Mouse (Mus musculus) C2C12 (cell line): ENCODE results near the gene Ifitm1. TPM values are rescaled to one million over a fixed set of nuclear protein-coding genes. Genes with fewer than 3 reads are reported as not detected.
"Not testable (repeated sequence)": the region's sequence is repeated elsewhere in the genome, so short reads cannot be mapped to it uniquely, and the experiment has no call there.

Experiments
- H3K27me3 ChIP-seq: one replicate; pipeline ENCODE4 v1.6.1; 2011; ENCODE audit not compliant: control insufficient read depth, insufficient read depth, insufficient read length
- H3K36me3 ChIP-seq: one replicate; pipeline ENCODE4 v1.6.1; 2011; ENCODE audit not compliant: control insufficient read depth, insufficient read depth
- H3K4me3 ChIP-seq: one replicate; pipeline ENCODE4 v1.5.1; 2011; ENCODE audit warnings: mild to moderate bottlenecking, control low read depth; ENCODE audit not compliant: poor library complexity, insufficient read depth, severe bottlenecking
- H3K79me2 ChIP-seq: one replicate; pipeline ENCODE4 v1.6.1; 2011; ENCODE audit not compliant: control insufficient read depth, insufficient read depth
- H3K79me3 ChIP-seq: one replicate; pipeline ENCODE4 v1.6.1; 2011; ENCODE audit warnings: low read depth, control low read depth
- H3ac ChIP-seq: one replicate; pipeline ENCODE3; 2011; ENCODE audit warnings: low read depth; ENCODE audit not compliant: control insufficient read depth, insufficient read length
- CEBPB ChIP-seq: IDR thresholded peaks from one replicate; pipeline ENCODE4 v1.6.1; 2011; ENCODE audit warnings: low read depth, mild to moderate bottlenecking, control low read depth, moderate library complexity
- CTCF ChIP-seq: IDR thresholded peaks from one replicate; pipeline ENCODE4 v1.5.1; 2011; ENCODE audit not compliant: control insufficient read depth, insufficient read depth, insufficient read length
- FOSL1 ChIP-seq: IDR thresholded peaks from one replicate; pipeline ENCODE4 v1.8.0; 2011; ENCODE audit warnings: mild to moderate bottlenecking, low read length; ENCODE audit not compliant: poor library complexity, insufficient read depth, severe bottlenecking
- MAX ChIP-seq: IDR thresholded peaks from one replicate; pipeline ENCODE4 v1.6.1; 2011; ENCODE audit warnings: mild to moderate bottlenecking, control low read depth
- MYOD1 ChIP-seq: IDR thresholded peaks from one replicate; pipeline ENCODE4 v1.6.1; 2011; ENCODE audit warnings: low read depth; ENCODE audit not compliant: control insufficient read depth, insufficient read length
- MYOG ChIP-seq: IDR thresholded peaks from one replicate; pipeline ENCODE4 v1.6.1; 2011; ENCODE audit not compliant: control insufficient read depth, insufficient read length; ENCODE audit errors: extremely low read depth
- USF1 ChIP-seq: IDR thresholded peaks from one replicate; pipeline ENCODE4 v1.6.1; 2011; ENCODE audit warnings: low read depth, mild to moderate bottlenecking, control low read depth, moderate library complexity
- polyA plus RNA-seq: library from polyadenylated mRNA; unstranded; fragments of >200 nt; fragmentation: generic; extraction: Trizol; gene quantifications from one replicate; pipeline ENCODE4 v1.2.1, GENCODE M21; 2012; ENCODE audit warnings: missing spikeins

Ifitm1 gene
- polyA plus RNA-seq, 1 experiment = 60.7 TPM

- TF ChIP-seq MYOD1 = no peak
- TF ChIP-seq USF1 = no peak
- TF ChIP-seq MYOG = no peak
- TF ChIP-seq CTCF = no peak
- no peak for TF ChIP-seq CEBPB
- H3K79me2 ChIP-seq = peaks cover 14% of the 10 kb centered on the region
- H3K36me3 ChIP-seq = peaks cover 6% of the 10 kb centered on the region
- H3ac ChIP-seq = peak overlapping the region; percentile 69
- no peaks in the 10 kb centered on the region for H3K27me3 ChIP-seq
- H3K4me3 ChIP-seq = peak overlapping the region; percentile 59
- peaks cover 11% of the 10 kb centered on the region for H3K79me3 ChIP-seq
Measured at GRCm38 (mm10) chr7:141009665-141010064, 42.6 kb downstream of the Ifitm1 start.

DNA sequence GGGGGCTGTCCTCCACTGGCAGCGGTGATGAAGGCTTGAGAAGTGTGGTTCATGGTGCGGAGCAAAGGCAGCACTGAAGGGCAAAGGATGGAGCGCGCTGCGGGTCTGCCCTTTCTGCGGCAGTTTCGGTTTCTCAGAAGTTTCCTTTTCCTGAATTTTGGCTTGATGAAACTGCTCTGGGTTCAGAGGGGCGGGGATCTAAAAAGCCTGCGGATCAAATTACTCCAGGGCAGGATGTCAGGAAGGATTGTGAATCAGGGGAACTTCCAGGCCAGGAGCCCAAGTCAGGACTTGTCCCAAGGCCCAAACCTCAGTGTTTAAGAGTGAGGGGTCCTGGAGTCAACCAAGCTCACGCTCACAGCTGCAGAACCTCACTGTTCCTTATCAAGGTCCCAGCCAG, 43.6 kb downstream of the Ifitm1 start, which contains the start of gene Ifitm3:
Ifitm3 (minus strand) TSS at position 178 of the 400 bp plus-strand sequence.
- TF ChIP-seq MYOG (no peak), MAX (no peak), FOSL1 (no peak)
- Histone ChIP-seq H3K27me3 (no peaks in the 10 kb centered on the region), H3K4me3 (peak within 1 kb of the TSS; percentile 59), H3ac (peak within 1 kb of the TSS; percentile 69), H3K79me3 (peaks cover 11% of the 10 kb centered on the region), H3K36me3 (peaks cover 6% of the 10 kb centered on the region), H3K79me2 (peaks cover 14% of the 10 kb centered on the region)

DNA sequence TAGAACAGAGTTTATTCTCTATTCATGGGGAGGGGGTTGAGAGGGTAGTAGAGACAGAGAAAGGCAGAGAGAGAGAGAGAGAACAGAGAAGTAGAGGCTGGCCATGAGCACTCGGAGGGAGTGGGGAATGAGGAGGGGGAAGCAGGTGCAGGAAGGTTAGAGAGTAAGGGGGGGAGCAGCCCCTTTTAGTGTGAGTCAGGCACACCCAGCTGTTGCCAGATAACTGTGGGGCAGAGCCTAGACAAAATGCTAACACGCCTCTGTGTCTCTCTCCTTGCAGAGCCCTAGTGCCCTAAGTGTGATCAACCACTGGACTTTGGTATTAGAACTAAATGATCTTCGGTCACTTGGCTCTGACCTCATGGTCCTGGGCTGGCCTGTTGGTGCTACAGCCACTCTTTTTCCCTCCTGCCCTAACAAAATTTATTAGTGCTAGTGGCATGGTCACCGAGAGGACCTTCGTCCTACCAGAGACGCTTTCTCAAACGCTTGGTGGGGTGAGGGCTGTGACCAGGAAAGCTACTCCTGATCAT, 44.3 kb downstream of the Ifitm1 start:
- TF ChIP-seq MYOG (no peak), FOSL1 (no peak), CEBPB (no peak), CTCF (no peak), USF1 (no peak), MAX (no peak), MYOD1 (peak; percentile 69)
- peaks cover 14% of the 10 kb centered on the region for H3K79me2 ChIP-seq
- H3K36me3 ChIP-seq = peaks cover 6% of the 10 kb centered on the region
- H3K27me3 ChIP-seq = no peaks in the 10 kb centered on the region
- peaks cover 11% of the 10 kb centered on the region for H3K79me3 ChIP-seq
- H3ac ChIP-seq = no peak overlapping the region
- no peak overlapping the region for H3K4me3 ChIP-seq

DNA sequence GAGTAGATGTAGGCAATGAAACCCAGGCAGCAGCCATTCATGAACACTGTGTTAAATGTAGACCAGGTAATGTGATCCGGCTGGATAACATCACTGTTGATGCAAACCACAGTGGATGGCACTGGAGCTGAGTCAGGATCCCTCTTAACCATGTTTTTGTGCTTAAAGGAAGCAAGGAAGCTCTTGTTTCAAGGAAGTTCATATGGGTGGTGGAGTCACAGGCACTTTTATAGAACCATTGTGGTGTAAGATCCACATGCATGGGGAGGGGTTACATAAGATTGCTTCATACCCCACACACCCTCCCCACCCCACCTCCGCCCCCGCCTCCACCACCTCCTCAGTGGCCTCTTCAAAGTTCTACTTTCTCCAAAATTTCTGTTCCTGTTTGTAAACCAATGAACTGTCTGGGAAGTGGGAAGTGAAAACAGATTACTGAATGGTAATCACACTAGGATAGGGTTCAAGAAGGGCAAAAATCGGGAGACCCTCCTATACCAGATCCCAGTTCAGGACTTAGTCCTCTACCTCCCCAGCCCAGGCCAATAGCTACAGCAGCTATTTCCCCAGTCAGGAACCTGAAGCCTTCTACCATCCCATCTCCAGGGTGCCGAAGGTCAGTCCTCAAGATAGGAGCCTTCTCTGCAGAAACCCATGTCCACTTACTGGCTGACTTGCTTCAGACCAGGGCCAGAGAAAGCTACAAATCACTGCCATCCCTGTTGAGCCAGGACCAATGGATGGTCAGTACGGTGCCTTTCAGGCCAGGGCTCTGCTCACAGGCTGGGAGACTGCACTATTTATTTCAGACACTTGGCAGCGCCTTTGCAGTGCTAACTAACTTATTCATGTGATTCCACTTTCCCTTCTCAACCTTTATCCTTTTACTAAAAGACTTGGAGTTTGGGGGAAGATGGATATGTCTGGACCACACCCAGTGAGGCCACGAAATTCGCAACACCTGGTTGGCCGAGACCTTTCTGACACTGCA, 50.0 kb downstream of the Ifitm1 start:
- Histone ChIP-seq H3K27me3 (no peaks in the 10 kb centered on the region), H3K79me3 (no peaks in the 10 kb centered on the region), H3ac (no peak overlapping the region), H3K4me3 (no peak overlapping the region), H3K79me2 (no peaks in the 10 kb centered on the region), H3K36me3 (no peaks in the 10 kb centered on the region)
- TF ChIP-seq CTCF = no peak
- peak; percentile 73 for TF ChIP-seq CEBPB
- no peak for TF ChIP-seq MAX

- H3K4me3 ChIP-seq, H3K79me3 ChIP-seq, H3K27me3 ChIP-seq, H3ac ChIP-seq, H3K79me2 ChIP-seq, H3K36me3 ChIP-seq: not testable (repeated sequence)
Measured at GRCm38 (mm10) chr7:141017824-141018223, 50.8 kb downstream of the Ifitm1 start, which contains the start of gene Ifitm6. TSS of gene Ifitm6 (minus strand) at chr7:141017924.

DNA sequence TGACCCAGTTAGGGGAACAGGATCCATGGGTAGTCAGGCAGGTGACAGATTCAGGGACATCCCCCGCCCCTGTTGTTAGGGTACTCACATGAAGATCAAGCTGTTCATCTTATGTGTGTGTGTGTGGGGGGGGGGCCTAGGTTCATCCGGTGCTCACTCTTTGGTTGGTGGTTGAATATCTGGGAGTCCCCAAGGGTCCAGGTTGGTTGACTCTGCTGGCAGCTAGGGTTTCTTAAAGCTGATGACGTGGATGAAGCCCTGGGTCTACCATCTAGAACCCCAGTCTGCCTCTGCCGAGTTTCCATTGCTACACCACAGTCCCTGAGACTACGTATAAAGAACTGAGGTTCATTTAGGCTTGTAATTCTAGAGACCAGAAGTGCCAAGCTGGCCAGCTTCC, 52.0 kb downstream of the Ifitm1 start:
- Histone ChIP-seq H3K27me3 (no peaks in the 10 kb centered on the region), H3K79me2 (no peaks in the 10 kb centered on the region), H3K79me3 (no peaks in the 10 kb centered on the region), H3ac (no peak overlapping the region), H3K4me3 (no peak overlapping the region), H3K36me3 (no peaks in the 10 kb centered on the region)
- TF ChIP-seq USF1 (no peak), MYOG (no peak), MAX (no peak), CTCF (no peak), CEBPB (no peak), MYOD1 (no peak), FOSL1 (no peak)

Other genes starting within 250 kb of the Ifitm1 start
- not detected for gene Cyp2e1, start 203.5 kb upstream of the Ifitm1 start, polyA plus RNA-seq
- not detected for gene Syce1, start 179.4 kb upstream of the Ifitm1 start, polyA plus RNA-seq
- 0.18 TPM for gene Zfp941, start 145.0 kb upstream of the Ifitm1 start, polyA plus RNA-seq
- not detected for gene Urah, start 132.2 kb upstream of the Ifitm1 start, polyA plus RNA-seq
- not detected for gene Scgb1c1, start 121.7 kb upstream of the Ifitm1 start, polyA plus RNA-seq
- gene Odf3, start 119.4 kb upstream of the Ifitm1 start, polyA plus RNA-seq = 0.02 TPM
- gene Gm45785, start 110.9 kb upstream of the Ifitm1 start, polyA plus RNA-seq = not detected
- gene Ric8a, start 110.3 kb upstream of the Ifitm1 start, polyA plus RNA-seq = 59.3 TPM
- 19.9 TPM for gene Bet1l, start 109.6 kb upstream of the Ifitm1 start, polyA plus RNA-seq
- gene Psmd13, start 85.3 kb upstream of the Ifitm1 start, polyA plus RNA-seq = 211 TPM
- gene Sirt3, start 84.9 kb upstream of the Ifitm1 start, polyA plus RNA-seq = 17.4 TPM
- 0.81 TPM for gene Cox8b, start 66.8 kb upstream of the Ifitm1 start, polyA plus RNA-seq
- 0.01 TPM for gene Nlrp6, start 46.3 kb upstream of the Ifitm1 start, polyA plus RNA-seq
- gene Pgghg, start 25.8 kb upstream of the Ifitm1 start, polyA plus RNA-seq = 12.2 TPM
- gene Ifitm5, start 16.9 kb upstream of the Ifitm1 start, polyA plus RNA-seq = 0.44 TPM
- gene Gm45717, start 11.3 kb upstream of the Ifitm1 start, polyA plus RNA-seq = not detected
- gene Ifitm2, start 11.2 kb upstream of the Ifitm1 start, polyA plus RNA-seq = 609 TPM
- 956 TPM for gene Ifitm3, start 43.5 kb downstream of the Ifitm1 start, polyA plus RNA-seq
- gene Ifitm6, start 50.7 kb downstream of the Ifitm1 start, polyA plus RNA-seq = 1.3 TPM
- gene Gm17387, start 61.9 kb downstream of the Ifitm1 start, polyA plus RNA-seq = not detected
- 4.0 TPM for gene B4galnt4, start 93.9 kb downstream of the Ifitm1 start, polyA plus RNA-seq
- gene Pkp3, start 111.0 kb downstream of the Ifitm1 start, polyA plus RNA-seq = 0.88 TPM
- gene Sigirr, start 133.4 kb downstream of the Ifitm1 start, polyA plus RNA-seq = 13.9 TPM
- not detected for gene Ano9, start 150.6 kb downstream of the Ifitm1 start, polyA plus RNA-seq
- gene Ptdss2, start 155.2 kb downstream of the Ifitm1 start, polyA plus RNA-seq = 20.5 TPM
- 251 TPM for gene Rnh1, start 205.6 kb downstream of the Ifitm1 start, polyA plus RNA-seq
- gene Hras, start 226.8 kb downstream of the Ifitm1 start, polyA plus RNA-seq = 181 TPM
- gene Lrrc56, start 226.9 kb downstream of the Ifitm1 start, polyA plus RNA-seq = 0.32 TPM
- gene Lmntd2, start 246.9 kb downstream of the Ifitm1 start, polyA plus RNA-seq = 0.05 TPM
- gene Rassf7, start 248.6 kb downstream of the Ifitm1 start, polyA plus RNA-seq = 25.2 TPM